Mouse (Mus musculus): Measurements from ENCODE around the gene Rabif. TPM values are rescaled to one million over a fixed set of nuclear protein-coding genes. Genes with fewer than 3 reads are reported as not detected.
A peak's percentile ranks its signal among the peaks of the same experiment; 100 is the strongest.

Gene Rabif
- polyA plus RNA-seq, 1 experiment, result 13.3 TPM

DNA sequence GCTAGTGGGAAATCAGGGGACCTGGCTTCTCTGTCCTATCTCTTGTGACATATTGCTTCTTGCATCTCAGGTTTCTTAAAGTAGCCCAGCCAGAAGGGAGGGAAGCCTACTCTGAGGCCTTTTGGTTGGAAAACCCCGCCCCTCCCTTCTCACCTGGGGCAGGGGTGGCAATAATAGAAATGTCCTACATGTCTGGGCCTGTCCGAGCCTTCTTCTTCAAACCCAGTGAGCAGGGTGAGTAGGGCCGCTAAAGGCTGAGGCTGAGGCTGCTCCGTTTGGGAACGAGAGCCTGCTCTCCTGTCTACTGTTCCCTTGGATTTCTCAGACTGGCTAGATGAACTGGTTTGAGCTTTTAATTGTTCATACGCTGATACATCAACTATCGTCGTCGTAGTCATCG is 46.2 kb downstream of the Rabif start:
- 92% methylated on average over 10 of the region's 10 CpGs for WGBS
- DNase-seq (ENCODE audit: low read depth, low spot score), result no peak

DNA sequence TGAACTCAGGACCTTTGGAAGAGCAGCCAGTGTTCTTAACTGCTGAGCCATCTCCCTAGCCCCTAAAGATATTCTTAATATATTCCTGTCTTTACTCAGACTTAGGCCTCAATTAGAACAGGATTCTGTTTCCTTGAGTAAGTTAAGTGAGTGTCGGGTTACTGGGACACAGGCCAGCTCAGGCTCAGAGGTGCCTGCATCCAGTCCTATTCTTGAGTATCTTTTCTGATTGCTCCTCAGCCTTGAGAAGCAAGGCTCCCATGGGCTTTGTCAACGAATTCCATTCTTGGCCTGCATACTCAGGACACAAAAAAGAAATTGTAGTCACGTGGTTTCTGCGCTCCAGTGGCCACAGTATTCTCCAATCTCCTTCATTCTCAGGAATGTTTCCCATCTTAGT is 53.8 kb downstream of the Rabif start:
- WGBS, result 80% methylated on average over 4 of the region's 4 CpGs
- DNase-seq (ENCODE audit: low read depth, low spot score), result no peak

DNA sequence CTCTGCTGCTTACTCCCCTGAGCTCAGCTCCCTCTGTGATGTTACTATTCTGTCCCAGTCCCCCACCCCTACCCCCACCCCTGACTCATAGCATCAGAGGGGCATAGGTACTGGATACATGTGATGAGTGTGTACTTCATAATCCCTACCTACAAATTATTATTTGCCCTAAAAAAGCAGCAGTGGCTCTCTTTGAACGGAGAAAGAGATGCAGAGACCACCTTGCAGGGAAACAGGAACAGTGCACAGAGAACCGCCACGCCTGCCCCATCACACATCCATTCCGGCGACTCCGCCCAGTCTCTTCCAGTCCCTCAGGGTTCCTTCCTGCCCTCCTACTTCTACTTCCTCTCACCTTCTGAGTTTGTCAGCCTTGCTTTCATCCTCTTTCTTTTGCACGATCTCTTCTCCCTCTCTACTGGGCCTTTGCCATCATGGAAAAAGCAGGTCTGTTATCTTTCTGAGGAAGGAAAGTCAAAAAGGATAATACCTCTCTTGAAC is 55.2 kb downstream of the Rabif start, which contains the start of gene Mgat4e:
Gene Mgat4e, minus strand, starts transcription at position 51 of the 501 bp plus-strand sequence.
- DNase-seq (ENCODE audit: low read depth, low spot score), result no peak
- WGBS, result 51% methylated on average over 7 of the region's 7 CpGs

DNA sequence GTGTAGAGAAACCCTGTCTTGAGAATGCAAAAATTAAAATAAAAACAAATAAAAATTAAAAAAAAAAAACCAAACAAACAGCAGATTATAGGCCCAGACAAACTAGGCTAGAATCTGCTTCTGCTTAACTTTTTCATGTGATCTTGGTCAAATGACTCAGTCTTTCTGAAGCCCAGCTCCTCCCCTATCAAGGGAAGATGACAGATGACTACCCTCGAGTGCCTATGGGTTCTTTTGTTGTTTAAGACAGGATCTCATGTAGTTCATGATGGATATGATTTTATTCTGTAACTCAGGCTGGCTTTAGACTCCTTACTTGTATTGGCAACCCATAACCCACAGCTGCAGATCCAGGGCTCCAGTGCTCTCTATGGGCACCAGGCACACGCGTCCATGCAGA is 57.4 kb downstream of the Rabif start:
- WGBS, result 82% methylated on average over 3 of the region's 3 CpGs
- DNase-seq (ENCODE audit: low read depth, low spot score), result no peak

DNA sequence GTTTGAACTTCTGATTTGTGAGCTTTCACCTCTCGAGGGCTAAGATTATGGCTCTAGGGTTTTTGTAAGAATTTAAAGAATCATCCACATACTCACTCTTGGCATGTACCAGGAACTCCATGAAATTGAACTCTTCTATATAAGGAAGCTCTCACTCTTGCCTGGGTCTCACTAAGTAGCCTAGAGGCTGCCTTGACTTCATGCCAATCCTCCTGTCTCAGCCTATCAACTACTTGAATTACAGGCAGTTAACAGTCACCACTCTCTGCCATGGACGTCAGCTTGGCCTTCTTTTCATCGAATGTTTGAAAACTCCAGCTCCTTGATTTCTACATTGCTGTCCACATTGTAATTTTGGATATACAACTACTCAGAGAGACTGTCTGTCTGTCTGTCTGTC is 57.9 kb downstream of the Rabif start:
- 59% methylated on average over 3 of the region's 3 CpGs for WGBS
- no peak for DNase-seq (ENCODE audit: low read depth, low spot score)

DNA sequence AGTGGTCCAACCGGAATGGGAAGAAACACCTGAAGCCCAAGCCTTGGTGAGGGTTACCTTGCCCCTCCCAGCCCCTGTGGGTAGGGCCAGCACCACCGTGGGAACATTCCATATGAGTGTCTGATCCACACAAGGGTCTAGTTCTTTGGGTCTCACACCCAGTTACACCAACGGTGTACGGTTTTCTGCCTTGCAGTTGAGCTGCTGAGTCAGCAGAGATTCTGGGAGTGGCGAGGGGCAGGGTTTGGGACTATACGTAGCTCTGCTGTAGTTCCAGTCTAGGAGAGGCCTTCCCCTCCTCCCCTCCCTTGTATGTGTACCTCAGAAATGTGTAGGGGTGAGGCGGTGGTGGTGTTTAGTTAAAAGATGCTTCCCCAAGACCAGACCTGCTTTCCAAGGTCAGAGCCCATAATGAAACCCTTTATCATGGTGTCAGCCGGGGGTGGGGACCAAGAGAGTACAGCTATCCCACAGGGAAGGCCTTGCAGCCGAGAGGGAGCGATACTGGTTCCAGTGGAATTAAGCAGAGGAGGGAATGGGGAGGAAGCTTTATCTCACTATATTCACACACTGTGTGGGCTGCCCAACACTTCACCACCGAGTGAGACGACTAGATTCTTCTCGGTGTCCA is 60.9 kb downstream of the Rabif start:
- no peak for DNase-seq (ENCODE audit: low read depth, low spot score)
- WGBS, result 16% methylated on average over 13 of the region's 13 CpGs

DNA sequence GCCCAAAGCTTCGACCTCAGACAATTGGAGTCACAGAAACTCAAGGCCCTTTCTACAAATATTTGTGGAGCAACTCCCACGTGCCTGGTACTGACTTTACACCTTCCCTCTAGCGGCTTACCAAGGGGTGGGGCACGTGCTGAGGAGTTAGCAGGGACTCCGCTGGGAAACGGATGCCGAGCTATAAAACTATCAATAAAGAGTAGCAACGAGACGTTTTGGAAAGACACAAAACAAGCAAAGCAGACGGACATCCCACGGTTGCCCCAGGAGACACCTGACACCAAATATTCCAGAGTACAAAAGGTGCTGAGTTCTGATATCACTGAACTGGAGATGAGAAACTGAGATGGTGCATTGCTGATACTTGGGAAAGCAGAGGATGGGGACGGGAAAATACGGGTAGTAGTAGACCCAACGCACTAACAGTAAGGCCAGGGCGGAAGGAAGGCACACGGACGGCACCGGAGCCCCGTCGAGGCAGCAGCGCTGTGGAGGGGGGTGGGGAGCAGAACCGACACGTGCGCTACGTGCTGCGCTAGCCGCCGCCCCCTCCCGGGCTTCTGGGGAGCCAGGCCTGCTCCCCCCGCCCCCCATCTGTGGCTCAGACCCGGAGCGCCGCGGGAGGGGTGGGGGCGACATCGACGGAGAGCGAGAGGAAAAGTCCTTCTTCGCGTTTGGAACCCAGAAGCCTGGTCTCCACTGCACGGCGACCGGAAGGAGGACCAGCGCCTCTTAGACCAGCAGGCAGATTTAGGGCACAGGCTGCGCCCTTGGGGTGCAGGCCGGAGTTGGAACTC is 61.6 kb downstream of the Rabif start:
- WGBS, result under 1% methylated on average over 46 of the region's 46 CpGs

DNA sequence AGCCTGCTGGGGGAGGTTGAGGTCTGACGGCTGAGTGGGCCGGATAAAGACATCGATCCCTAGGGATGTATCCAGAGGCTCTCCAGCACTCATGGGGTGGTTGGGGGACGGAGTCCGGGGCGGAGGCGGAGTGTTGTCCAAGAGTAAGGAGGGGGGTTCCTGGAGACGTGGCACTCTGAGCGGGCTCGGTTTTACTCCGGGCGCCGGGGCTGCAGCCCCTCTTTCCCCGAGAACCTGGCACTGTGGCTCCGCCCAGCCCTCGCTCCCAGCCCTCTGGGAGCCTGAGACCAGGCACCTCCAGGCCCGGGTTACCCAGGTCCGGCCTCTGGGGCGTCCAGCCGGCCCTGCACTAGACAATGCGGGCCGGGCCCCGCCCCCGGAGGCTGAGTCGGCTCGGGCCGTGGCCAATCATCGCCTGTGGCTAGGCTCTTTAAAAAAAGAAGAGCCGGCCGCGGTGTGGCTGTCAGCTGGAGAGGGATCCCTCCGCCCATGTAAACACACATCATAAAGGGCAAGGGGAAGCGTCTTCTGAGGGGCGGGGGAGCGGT is 62.3 kb downstream of the Rabif start:
- 1% methylated on average over 35 of the region's 35 CpGs for WGBS
- DNase-seq (ENCODE audit: low read depth, low spot score), result peak; percentile 82

More for the DNA sequence above, 61.6 kb downstream of the Rabif start:
- no peak for DNase-seq (ENCODE audit: low read depth, low spot score)

Other genes starting within 250 kb of the Rabif start
- gene Myog, start 204.7 kb upstream of the Rabif start, polyA plus RNA-seq (2012; rRNA removed), result not detected in 2 replicates
- gene Ppfia4, start 161.7 kb upstream of the Rabif start, polyA plus RNA-seq (2012; rRNA removed), result 7.2 and 7.7 TPM in 2 replicates
- gene Tmem183a, start 132.7 kb upstream of the Rabif start, polyA plus RNA-seq (2012; rRNA removed), result 162 and 202 TPM in 2 replicates
- not detected in 2 replicates for gene 4933406M09Rik, start 108.7 kb upstream of the Rabif start, polyA plus RNA-seq (2012; rRNA removed)
- gene Cyb5r1, start 89.1 kb upstream of the Rabif start, polyA plus RNA-seq (2012; rRNA removed), result 28.7 and 37.4 TPM in 2 replicates
- gene Adipor1, start 79.3 kb upstream of the Rabif start, polyA plus RNA-seq (2012; rRNA removed), result 91.1 and 107 TPM in 2 replicates
- gene Klhl12, start 39.1 kb upstream of the Rabif start, polyA plus RNA-seq (2012; rRNA removed), result 4.5 and 5.1 TPM in 2 replicates
- gene Mgat4e, start 55.0 kb downstream of the Rabif start, polyA plus RNA-seq (2012; rRNA removed), result not detected in 2 replicates
- 5.2 and 9.2 TPM in 2 replicates for gene Kdm5b, start 65.5 kb downstream of the Rabif start, polyA plus RNA-seq (2012; rRNA removed)
- 0.71 and 1.1 TPM in 2 replicates for gene Syt2, start 152.0 kb downstream of the Rabif start, polyA plus RNA-seq (2012; rRNA removed)